12 mouse cellular contexts compared by ENCODE assay signal in the genomic region with DNA sequence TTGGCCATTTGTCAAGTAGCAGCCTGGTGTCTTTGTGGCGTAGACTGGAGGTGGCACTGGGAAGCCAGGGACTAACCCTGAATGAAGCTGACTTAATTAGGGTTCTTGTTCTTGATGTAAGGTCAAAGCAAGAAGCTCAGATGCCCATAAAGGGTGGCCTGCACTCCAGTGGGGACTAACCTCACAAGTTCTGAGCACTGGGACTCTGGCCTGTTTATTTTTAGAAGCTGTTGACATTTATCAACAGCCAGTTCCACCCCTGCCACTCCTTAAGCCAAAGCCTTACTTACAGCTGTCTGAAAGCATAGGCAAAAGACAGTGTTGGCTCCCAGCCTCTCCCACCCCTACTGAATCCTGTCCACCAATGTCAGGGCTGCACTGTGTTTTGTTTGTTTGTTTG. TPM values are rescaled to one million over a fixed set of nuclear protein-coding genes. Genes with fewer than 3 reads are reported as not detected.
A peak's percentile ranks its signal among the peaks of the same experiment; 100 is the strongest.
DNase-seq lines count a peak whose midpoint lies in the region; ATAC-seq and TF ChIP-seq lines count a peak whose summit lies in the region.
"Had no signal": no experiment of that assay in that cellular context is flagged by ENCODE, and none has a peak within 500 bp of the region (broad histone marks: within the 10 kb centered on the region; RNA-seq: fewer than 3 reads in every experiment).

No protein-coding gene starts in this region.

- H3K4me3 ChIP-seq in liver, postnatal 0 days (ENCODE audit: low read depth, low read length) = no peak overlapping the region
- H3K4me3 ChIP-seq in myocyte = no peak overlapping the region
- H3K4me3 ChIP-seq in forebrain, embryonic 15.5 days = no peak overlapping the region

- no peaks in the 10 kb centered on the region for H3K36me3 ChIP-seq in liver, postnatal 0 days (replicated peaks; ENCODE audit: insufficient read depth, low read length)
- H3K36me3 ChIP-seq in myocyte (ENCODE audit: control insufficient read depth, insufficient read depth) = no peaks in the 10 kb centered on the region
- H3K36me3 ChIP-seq in forebrain, embryonic 15.5 days = no peaks in the 10 kb centered on the region

- H3K4me2 ChIP-seq in liver, postnatal 0 days (ENCODE audit: low read depth, low read length) = no peak overlapping the region
- H3K4me2 ChIP-seq in myocyte (ENCODE audit: low read depth) = peak overlapping the region; percentile 19
- no peak overlapping the region for H3K4me2 ChIP-seq in forebrain, embryonic 15.5 days (replicated peaks)

- 77% methylated on average over 1 of the region's 1 CpGs for WGBS in liver, postnatal 0 days (ENCODE audit: insufficient replicate concordance)
- 50% methylated on average over 1 of the region's 1 CpGs for WGBS in forebrain, embryonic 15.5 days

- no peak overlapping the region for H3K27ac ChIP-seq in liver, postnatal 0 days (ENCODE audit: low read depth)
- no peak overlapping the region for H3K27ac ChIP-seq in forebrain, embryonic 15.5 days (replicated peaks)
- H3K27ac ChIP-seq: macrophage had no signal

- no peaks in the 10 kb centered on the region for H3K9me3 ChIP-seq in liver, postnatal 0 days (ENCODE audit: low read length)
- H3K9me3 ChIP-seq in forebrain, embryonic 15.5 days = no peaks in the 10 kb centered on the region

- no peaks in the 10 kb centered on the region for H3K27me3 ChIP-seq in liver, postnatal 0 days (ENCODE audit: insufficient read depth, low read length)
- H3K27me3 ChIP-seq in myocyte (ENCODE audit: control insufficient read depth, insufficient read depth, insufficient read length) = no peaks in the 10 kb centered on the region
- no peaks in the 10 kb centered on the region for H3K27me3 ChIP-seq in forebrain, embryonic 15.5 days

- H3K9ac ChIP-seq in liver, postnatal 0 days (replicated peaks) = no peak overlapping the region
- H3K9ac ChIP-seq in forebrain, embryonic 15.5 days (replicated peaks) = no peak overlapping the region

- TF ChIP-seq EP300 in liver, postnatal 0 days (IDR thresholded peaks at IDR 0.05; ENCODE audit: low read depth) = no peak

- no peak for TF ChIP-seq CTCF in liver, postnatal 0 days (IDR thresholded peaks at IDR 0.05; ENCODE audit: low read depth)

- H3ac ChIP-seq in myocyte (ENCODE audit: control insufficient read depth, insufficient read length) = no peak overlapping the region

- DNase-seq in liver = peak; percentile 26
- no peak for DNase-seq in liver, postnatal 0 days
- peak; percentile 32 for DNase-seq in gastrocnemius, postnatal 14 days
- DNase-seq in heart, postnatal 4 days = peak; percentile 54
- DNase-seq in urinary bladder, postnatal 25 days (ENCODE audit: low spot score) = no peak
- no peak for DNase-seq in right cerebral cortex, postnatal 10 days (ENCODE audit: low spot score in 2 of 2)

- no peaks in the 10 kb centered on the region for H3K79me2 ChIP-seq in myocyte (ENCODE audit: control insufficient read depth, insufficient read depth)

- intact Hi-C loops in gastrocnemius, postnatal 14 days (cut with DNase I; ENCODE audit: low total_unique reads) = loop anchor here (5.0 kb wide), 1 partner anchor 227 kb away; no protein-coding TSS in a partner anchor

- TF ChIP-seq POLR2A in myocyte (IDR thresholded peaks at IDR 0.05; ENCODE audit: insufficient read length, low read depth) = no peak

- H3K4me1 ChIP-seq in liver, postnatal 0 days (ENCODE audit: insufficient read depth) = peaks cover 43% of the 10 kb centered on the region
- H3K4me1 ChIP-seq in forebrain, embryonic 15.5 days = peaks cover 5% of the 10 kb centered on the region

- no peak for ATAC-seq in liver, postnatal 0 days
- ATAC-seq in forebrain, embryonic 15.5 days (replicated peaks) = no peak
- ATAC-seq: inflammation-experienced regulatory T-cells, adult 6 months had no signal

TF ChIP-seq in myocyte, 11 proteins besides CTCF, POLR2A, EP300 and RAD21:
- TF ChIP-seq TCF3 (IDR thresholded peaks at IDR 0.05; ENCODE audit: insufficient read length, low read depth) = peak; percentile 17
- TF ChIP-seq SRF (IDR thresholded peaks at IDR 0.05; ENCODE audit: control insufficient read depth, insufficient read length, low read depth) = peak; percentile 21
- peak in 2 of 3 experiments; percentile 62 to 74 for TF ChIP-seq MYOG (IDR thresholded peaks at IDR 0.05; ENCODE audit: control insufficient read depth in 1 of 3, insufficient read depth in 1 of 3, insufficient read length in 2 of 3, low read depth in 2 of 3)
- TF ChIP-seq USF1 (IDR thresholded peaks at IDR 0.05; ENCODE audit: low read depth) = no peak
- TF ChIP-seq MYOD1 (IDR thresholded peaks at IDR 0.05; ENCODE audit: control insufficient read depth in 1 of 3, insufficient read length in 2 of 3, low read depth in 2 of 3) = peak; percentile 24 to 76 (median 62)
- no peak for TF ChIP-seq MAX (IDR thresholded peaks at IDR 0.05; ENCODE audit: low read depth)

RNA-seq across cellular contexts. Expression of gene Grtp1, which starts 9.3 kb away (rescaled TPM):
- polyA plus RNA-seq in liver, postnatal 0 days (2015; fragmentation: Nextera tagmentation; extraction: Ambion mirVana) = 10.6 and 12.1 TPM in 2 replicates
- 10 to 100 TPM; 10.1 to 12.4 TPM for total RNA-seq in gastrocnemius, postnatal 14 days (2021)
- total RNA-seq in heart, postnatal 4 days (2021) = 1 to 10 TPM; 6.1 TPM
- polyA plus RNA-seq in myocyte (2012; fragmentation: generic; extraction: Trizol) = 34.4 TPM
- 18.7 and 23.4 TPM in 2 replicates for polyA plus RNA-seq in forebrain, embryonic 15.5 days (2015; fragmentation: Nextera tagmentation; extraction: Ambion mirVana)

RNA-seq across cellular contexts. Expression of gene Adprhl1, which starts 44.2 kb away (rescaled TPM):
- 0.45 TPM in 1 of 2 replicates, not detected in the other for polyA plus RNA-seq in liver, postnatal 0 days (2015; fragmentation: Nextera tagmentation; extraction: Ambion mirVana)
- total RNA-seq in gastrocnemius, postnatal 14 days (2021) = 10 to 100 TPM; 51.9 to 71.6 TPM
- total RNA-seq in heart, postnatal 4 days (2021) = 100 to 1,000 TPM; 376 to 389 TPM
- 17.8 TPM for polyA plus RNA-seq in myocyte (2012; fragmentation: generic; extraction: Trizol)
- polyA plus RNA-seq in forebrain, embryonic 15.5 days (2015; fragmentation: Nextera tagmentation; extraction: Ambion mirVana) = 0.57 TPM in 1 of 2 replicates, not detected in the other
- total RNA-seq: CH12.LX had no signal
- polyA plus RNA-seq: inflammation-experienced regulatory T-cells, adult 6 months; large intestine, adult 2 months had no signal

RNA-seq across cellular contexts. Expression of gene Lamp1, which starts 50.8 kb away (rescaled TPM):
- polyA plus RNA-seq in liver, postnatal 0 days (2015; fragmentation: Nextera tagmentation; extraction: Ambion mirVana) = 199 and 206 TPM in 2 replicates
- total RNA-seq in gastrocnemius, postnatal 14 days (2021) = 100 to 1,000 TPM; 222 to 232 TPM
- total RNA-seq in heart, postnatal 4 days (2021) = 100 to 1,000 TPM; 282 to 294 TPM
- polyA plus RNA-seq in myocyte (2012; fragmentation: generic; extraction: Trizol) = 531 TPM
- polyA plus RNA-seq in forebrain, embryonic 15.5 days (2015; fragmentation: Nextera tagmentation; extraction: Ambion mirVana) = 236 and 242 TPM in 2 replicates

Comparison
In these comparisons a context has a peak if more than half of its experiments do, and no peak if none do; other contexts are left out.
1. DNase-seq: peak in liver (single experiment), gastrocnemius, postnatal 14 days (single experiment) and heart, postnatal 4 days (single experiment); none in liver, postnatal 0 days (single experiment), urinary bladder, postnatal 25 days (single experiment) and right cerebral cortex, postnatal 10 days (0 of 2).
2. RNA of gene Adprhl1, which starts 44.2 kb away (polyA plus RNA-seq): 17.8 TPM in myocyte (single experiment); 0.45 TPM in liver, postnatal 0 days and 0.57 TPM in forebrain, embryonic 15.5 days; every median in the first group is over 10 times any median in the second.